Mouse (Mus musculus) layer of hippocampus, postnatal 25 days (tissue): ENCODE results near the gene Slc29a3. TPM values are rescaled to one million over a fixed set of nuclear protein-coding genes. Genes with fewer than 3 reads are reported as not detected.
A peak's percentile ranks its signal among the peaks of the same experiment; 100 is the strongest.
"Not testable (repeated sequence)": the region's sequence is repeated elsewhere in the genome, so short reads cannot be mapped to it uniquely, and the experiment has no call there.

Experiments
- DNase-seq, 2 experiments: peaks; one replicate each; pipeline ENCODE4 v3.0.0; 2022; ENCODE audit warnings: mixed read lengths in 2 of 2, low spot score in 1 of 2; ENCODE audit errors: extremely low spot score in 1 of 2
- total RNA-seq, 2 experiments: library from RNA; stranded (reverse); gene quantifications; 2 replicates each; pipeline ENCODE4 v1.2.3; 2021

The Slc29a3 gene
- total RNA-seq, 2 experiments from 2014 or later: 16.6 to 17.1 TPM

DNA sequence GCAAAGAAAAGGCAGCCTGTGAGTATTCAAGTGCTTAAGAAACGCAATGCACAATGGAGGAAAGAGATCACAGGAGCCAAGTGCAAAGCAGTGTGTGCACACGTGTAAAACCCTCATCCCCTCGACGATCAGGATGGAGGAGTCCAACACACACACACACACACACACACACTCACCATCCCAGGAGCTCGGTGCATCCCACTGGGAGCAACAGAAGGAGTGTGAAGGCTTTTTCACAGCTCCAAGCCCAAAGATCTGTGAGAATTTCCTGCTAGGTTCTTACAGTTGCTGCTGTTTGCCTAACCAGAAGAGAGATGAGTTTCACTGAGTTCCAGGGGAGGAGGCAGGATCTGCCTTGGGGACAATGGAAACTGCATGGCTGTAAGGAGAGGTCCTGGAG is 20.9 kb downstream of the Slc29a3 start:
- DNase-seq: no peak

DNA sequence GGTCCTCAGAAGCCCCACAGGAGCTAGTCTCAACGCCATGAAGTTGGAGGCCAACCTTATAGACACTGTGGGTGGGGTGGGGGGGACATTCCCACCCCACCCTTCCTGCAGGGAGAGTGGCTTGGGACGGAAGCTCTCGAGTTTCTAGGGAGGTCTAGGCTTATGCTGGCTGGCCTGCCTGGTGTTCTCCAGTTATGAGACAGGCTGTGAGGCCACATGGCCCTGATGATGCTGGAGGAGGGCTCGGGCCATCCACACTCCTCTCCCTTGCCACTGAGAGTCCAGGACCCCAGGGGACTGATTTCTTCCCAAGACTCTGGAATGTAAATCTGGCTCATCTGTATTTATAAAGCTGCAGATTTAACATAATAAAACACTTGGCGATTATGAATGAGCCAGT is 25.3 kb downstream of the Slc29a3 start:
- DNase-seq: no peak

DNA sequence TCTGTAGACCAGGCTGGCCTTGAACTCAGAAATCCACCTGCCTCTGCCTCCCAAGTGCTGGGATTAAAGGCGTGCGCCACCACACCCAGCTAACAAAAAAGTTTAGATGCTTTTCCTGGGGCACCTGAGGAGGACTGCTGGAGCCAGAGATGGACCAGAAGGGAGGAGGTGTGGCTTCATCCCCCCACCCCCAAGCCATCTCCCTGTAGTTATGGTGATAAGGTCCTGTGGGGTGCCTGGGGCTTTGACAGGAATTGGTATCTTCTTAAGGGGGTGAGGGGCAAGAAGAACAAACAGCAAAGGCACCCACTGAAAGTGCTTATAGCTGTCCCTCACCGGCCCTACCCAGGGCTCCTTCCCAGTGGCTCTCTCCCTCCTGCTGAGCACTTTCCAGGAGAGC is 25.7 kb downstream of the Slc29a3 start:
- no peak for DNase-seq

DNA sequence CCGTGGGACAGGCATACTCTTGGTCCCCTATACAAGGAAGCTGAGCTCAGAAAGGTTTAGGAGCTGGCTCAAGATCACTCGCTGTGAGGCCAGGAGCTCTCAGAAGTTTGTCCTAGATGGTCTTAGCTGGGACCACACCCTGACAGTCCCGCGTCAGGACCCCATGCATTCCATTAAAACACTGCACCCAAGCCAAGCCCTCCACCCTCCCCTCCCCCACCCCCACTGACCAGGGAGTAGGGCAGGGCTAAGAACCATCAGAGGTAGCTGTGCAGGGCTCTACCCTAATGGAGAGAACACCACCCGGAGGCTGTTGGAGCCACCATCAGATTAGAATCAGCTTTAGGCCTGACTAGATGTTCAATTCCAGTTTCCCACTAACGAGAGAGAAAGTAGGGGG is 28.1 kb downstream of the Slc29a3 start:
- no peak for DNase-seq

DNA sequence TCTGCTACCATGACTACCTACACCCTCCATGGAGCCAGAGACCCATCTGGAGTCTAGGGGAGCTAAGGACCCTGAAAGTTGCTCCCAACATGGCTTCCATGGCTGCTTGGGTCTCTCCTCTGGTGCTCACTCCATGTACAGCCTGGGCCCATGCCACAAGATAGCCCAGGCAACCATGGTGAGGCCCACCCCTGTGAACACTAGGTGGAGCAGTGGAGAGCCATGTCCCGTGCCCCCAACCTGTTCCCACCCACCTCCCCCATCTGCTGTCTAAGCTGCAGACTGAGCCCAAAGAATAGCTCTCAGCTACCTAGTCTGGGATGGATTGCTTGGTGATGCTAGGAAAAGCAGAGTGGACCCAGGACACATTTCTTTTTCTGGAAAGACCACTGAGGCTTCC is 29.2 kb downstream of the Slc29a3 start:
- DNase-seq: no peak

DNA sequence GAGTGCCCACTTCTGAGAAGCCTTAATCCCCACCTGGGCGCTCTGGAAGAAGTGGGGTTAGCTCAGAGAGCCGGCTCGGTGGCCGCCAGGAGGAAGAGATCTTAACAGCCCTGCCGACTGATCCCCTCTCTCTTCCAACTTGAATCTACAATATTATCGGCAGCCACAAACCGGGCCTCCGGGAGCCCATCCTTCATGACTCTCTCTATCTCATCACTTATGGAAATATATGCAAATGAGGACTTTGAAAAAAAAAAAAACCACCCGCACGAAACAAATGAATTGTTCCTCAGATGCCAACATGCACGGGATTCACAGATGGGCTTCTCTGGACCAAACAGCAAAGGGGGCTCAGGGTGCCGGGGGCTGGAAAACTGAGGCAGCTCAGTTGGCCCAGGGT is 31.0 kb downstream of the Slc29a3 start:
- DNase-seq: no peak

DNA sequence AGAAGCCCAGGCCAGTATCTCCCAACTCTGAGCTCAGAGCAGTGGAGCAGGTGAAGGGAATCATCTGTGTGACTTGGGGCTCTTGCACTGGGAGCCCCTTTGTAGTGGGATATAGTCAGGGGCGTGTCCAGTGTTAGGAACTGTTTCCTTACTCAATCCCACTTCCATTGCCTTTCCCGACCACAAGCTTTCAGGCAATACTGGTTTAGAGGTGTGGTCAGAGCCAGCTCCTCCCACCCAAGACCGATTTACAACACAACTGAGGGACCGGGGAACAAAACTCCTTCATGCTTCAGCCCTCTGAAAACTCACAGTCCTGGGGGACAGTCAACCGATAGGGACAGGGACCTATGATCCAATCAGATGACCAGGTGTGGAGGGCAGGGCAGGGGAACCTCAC is 32.1 kb downstream of the Slc29a3 start:
- no peak for DNase-seq

DNA sequence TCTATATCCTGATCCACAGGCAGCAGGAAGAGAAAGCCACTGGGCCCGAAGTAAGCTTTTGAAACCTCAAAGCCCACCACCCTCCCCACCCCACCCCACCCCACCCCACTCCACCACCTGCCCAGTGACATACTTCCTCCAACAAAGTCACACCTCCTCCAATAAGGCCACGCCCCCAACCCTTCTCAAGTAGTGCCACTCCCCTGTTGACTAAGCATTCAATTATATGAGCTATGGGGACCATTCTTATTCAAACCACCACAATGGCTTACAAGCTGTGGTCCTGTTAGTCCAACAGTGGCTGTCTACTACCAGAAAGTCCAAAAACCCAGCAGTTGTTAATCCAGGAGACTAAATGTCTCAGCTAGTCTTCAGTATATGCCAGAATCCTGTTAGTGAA is 34.1 kb downstream of the Slc29a3 start:
- DNase-seq: no peak

DNA sequence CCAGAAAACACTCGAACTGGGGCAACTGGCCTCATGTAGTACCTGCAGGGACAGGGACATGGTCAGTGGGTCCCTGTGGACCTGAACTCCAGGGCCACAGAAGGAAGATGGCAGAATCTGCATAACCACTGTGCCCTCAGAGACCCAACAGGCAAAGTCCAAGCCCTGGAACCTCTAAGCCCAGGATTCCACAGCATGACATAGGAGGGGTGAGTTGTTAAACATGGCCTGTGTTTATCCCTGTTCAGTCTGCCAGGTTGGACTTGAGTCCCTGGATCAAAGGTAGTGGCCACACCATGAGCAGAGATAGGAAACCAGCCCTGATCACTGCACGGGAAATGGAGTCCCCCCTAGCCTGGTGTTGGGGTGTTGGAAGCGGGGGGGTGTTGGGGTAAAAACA is 36.1 kb downstream of the Slc29a3 start:
- no peak for DNase-seq

DNA sequence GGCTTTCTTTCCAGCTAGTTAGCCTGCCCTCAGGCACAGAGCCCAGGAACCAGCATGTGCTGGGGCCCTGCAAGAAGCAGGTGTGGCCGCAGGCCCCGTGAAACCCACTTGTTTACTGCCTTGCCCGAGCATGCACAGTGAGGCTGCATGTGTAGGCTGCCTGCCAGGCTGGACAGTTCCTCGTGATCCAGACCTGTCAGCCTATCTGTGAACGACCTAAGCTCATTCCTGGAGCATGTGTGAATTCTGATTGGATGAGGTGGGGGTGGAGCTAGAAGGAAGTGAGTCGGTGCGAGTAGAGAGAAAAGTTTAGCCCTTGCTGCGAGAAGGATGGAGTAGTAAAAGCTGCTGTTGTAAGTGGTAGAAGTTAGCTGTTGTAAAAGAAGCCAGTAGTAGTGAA is 40.3 kb downstream of the Slc29a3 start:
- not testable (repeated sequence) for DNase-seq

DNA sequence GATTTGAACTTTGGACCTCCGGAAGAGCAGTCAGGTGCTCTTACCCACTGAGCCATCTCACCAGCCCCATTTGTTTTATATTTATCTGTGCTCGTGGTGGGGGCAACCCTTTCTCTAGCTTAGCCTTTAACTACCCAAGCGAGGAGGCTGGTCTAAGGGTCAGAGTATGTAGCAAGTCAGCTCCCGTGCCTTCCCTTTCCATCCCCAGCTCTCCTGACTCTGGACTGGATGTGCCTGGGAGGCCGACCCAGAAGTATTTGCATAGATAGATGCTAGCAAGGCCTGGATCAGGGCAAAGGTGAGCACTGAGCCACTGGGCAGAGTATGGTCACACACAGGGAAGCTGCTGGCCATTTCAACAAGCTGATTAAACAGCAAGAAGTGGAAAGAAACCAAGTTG is 43.8 kb downstream of the Slc29a3 start:
- DNase-seq: no peak

DNA sequence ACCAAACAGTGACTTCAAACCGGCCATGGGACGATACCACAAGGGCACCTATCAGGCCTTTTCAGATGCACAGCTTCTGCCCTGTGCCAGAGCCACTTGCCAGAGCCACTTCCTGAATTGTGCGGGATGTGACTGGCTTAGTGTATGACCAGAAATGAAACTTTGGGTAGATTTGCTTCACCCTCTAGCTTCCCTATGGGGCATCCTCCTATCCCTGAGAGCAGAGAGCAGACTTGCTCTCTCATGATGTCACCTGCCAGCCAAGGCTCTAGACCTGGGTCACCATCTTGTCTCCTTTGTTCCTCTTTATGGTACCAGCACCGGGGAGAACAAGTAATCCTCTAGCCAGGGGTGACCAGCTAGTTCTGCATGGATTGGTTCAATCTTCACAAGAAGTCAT is 46.3 kb downstream of the Slc29a3 start:
- DNase-seq: no peak

DNA sequence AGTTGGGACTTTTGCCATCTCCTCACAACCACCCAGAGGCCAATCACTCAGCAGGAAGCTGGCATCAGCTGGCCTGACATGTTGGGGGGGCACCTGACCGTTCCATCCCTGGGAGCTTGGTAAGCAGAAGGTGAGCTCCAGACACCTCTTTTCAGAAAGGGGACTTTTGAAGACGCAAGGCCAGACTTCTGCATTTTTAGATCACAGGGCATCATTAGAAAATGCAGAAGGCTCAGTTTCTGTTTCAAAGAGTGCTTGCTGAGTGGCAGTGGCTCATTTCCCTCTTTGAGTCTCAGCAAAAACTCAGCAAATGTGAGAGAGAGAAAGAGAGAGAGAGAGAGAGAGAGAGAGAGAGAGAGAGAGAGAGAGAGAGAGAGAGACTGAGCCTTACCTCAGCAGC is 47.5 kb downstream of the Slc29a3 start:
- no peak for DNase-seq

DNA sequence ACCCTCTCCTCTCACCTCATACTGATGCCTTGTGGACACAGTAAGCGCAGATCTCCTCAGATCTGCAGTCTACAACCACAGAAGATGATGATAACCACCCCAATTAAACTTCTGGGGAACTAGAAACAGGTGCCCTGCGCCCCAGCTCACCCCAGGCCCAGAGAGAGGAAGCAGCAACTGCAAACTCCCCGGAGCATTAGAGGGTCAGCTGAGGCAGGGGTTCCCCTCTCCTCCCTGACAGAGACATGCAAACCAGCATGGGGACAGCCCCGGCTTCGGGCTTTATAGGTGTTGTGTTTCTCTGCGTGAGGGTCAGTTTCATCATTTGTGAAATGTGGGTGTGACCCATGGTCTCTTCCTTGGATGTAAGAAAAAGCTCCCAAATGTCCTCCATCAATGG is 54.8 kb downstream of the Slc29a3 start:
- no peak for DNase-seq

DNA sequence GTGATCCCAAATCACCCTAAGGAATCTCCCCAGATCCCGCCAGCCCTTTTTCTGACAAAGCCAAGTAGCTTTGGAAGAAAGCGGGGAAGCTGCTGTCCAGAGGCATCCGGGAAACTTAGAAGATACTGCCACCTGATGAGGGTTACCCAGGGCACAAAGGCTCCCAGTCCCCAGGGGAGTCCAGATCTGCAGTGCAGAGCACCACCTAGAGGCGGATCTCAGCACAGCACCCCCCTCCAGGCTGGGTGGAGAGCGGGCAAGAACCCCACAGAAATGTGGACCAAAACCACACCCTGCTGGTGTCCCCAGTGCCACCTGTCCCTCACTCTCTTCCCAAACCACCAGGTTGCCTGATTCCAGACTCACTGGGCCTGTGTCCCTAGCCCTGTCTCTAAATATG is 55.6 kb downstream of the Slc29a3 start:
- peak; percentile 60 to 87 for DNase-seq

DNA sequence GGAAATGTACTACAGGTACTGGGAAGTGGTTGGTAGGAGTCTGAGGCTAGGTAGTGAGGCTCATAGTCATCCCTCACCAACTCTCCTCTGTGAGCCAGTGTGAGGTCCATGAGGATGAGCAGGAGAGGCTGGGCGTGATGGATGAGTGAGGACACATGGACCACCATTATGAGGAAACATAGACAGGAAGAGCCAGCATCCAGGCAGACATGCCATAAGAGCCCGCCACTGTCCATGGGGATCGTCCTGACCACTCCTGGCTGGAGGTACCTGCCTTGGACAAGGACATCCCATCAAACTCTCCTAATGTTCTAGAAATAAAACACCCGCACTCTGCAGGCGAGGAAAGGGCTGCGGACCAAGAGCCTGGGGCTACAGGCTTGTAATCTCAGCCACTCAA is 56.2 kb downstream of the Slc29a3 start, which contains the start of gene Cdh23:
TSS of gene Cdh23 (minus strand) at position 101 of the 400 bp plus-strand sequence.
- no peak for DNase-seq

DNA sequence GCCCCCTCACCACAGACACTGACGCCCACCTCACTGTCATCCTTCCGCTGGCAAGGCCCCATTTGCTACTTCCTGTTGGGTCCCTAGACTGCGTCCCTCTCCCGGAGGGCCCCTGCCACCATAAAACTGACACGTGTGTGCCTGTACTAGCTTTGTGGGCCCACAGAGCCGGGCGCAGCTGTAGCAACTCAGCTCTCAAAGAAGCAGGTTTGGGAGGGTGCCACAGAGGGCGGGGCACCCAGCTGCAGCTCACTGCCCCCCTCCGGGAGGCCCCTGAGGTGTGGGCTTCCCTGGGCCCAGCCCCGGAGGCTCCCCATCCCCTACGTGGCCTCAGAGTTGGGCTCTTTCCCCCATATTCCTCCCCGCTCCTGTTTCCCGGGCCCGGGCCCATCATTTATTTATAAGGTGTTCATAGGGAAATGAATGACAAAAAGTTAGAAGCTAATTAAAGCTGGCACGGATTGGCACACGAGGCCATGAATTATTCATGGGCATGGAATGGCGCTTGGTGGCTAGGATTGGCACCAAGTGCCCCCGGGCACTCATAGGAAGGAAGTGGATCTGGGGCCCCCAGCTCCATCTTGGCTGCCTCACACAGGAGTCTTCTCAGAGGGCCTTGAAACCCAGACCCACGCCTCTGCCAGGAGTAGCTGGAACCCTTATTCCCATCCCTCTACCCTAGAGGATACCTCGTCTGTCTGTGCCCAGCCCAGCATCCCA is 60.8 kb downstream of the Slc29a3 start:
- DNase-seq: no peak

DNA sequence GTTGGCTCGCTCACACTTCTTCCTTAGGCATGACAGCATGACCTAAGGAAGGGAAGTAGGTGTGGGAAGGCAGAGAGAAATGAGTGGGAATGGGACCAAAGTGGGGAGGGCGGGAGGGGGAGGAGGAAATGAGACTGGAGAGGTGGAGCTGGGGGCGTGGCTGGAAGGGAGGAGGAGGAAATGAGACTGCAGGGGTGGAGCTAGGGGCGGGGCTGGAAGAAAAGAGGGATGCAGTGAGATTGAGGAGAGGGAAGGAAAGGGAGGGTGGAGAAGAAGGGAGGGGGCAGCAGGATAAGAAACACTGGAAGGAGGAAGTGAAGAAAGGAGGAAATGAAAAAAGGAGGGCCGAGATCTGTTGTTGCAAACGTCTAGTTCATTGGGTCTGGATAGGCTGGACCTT is 61.6 kb downstream of the Slc29a3 start:
- no peak for DNase-seq

DNA sequence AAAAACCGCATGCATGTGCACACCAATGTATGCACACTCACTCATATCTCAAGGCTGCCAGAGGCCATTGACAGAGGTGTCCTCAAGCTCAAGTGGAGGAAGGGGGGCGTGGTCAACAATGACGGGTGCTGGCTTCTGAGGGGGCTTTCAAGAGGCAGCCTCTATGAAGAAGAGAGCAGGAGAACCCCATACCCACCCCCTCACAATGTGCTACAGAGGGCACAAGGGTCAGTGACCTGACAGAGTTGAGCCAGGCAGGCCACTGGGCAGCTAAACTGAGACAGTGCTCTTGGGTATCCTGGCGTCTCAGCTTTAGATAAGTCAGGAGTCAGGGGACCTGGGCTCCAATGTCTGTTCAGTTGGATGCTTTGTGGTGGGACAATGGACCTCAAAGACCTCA is 63.2 kb downstream of the Slc29a3 start:
- no peak for DNase-seq

DNA sequence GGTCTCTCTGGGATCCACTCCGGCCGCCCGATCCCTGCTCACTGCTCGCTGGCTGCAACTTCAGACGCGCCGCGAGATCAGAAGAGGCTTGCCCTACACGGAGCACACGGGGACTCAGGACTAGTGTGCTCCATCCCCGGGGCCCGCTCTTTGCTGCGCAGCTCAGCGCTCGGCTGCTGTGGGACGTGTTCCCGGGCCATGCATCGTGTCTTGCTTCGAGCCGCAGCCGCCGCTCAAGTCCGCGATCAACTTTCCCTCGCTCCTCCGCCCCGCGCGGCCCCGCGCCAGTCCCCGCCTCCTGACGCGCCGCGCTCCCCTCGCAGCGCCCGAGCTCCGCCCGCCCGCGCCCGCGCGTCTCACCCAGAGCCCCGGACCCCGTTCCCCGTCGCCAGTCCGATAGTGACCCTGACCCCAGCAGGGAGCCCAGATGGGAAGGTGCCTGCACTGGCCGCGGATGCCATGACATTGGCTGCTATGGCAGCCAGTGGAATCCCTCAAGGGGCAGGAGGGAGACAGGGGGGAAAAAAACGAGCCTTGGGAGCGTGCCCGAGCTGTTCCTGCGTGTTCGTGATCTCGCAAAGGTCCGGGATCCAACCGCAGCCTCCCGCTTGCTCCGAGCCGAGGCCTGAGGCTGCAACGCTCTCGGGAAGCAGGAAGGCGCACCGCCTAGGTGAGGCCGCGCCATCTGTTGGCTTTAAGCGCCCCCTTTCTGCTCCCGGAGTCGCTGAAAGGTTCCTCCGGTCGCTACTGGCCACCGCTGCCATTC is 65.4 kb downstream of the Slc29a3 start:
- DNase-seq: peak; percentile 60 to 61

DNA sequence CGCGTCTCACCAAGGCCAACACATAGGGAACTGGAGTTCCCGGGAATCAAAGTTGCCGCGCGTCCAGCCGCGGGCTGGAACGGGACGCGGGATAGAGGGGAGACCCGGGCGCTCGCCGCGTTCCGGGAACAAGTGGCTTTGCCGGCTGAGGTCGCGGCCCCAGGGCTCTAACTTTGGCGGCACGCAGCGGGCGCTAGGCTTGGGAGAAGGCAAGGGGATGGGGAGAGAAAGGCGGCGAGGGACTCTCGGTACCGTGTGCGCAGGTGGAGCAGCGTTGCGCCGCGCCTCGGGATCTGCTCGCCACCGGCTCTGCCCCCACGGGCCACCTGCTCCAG is 66.0 kb downstream of the Slc29a3 start:
- no peak for DNase-seq
